Mouse (Mus musculus) kidney, postnatal 25 days (tissue): ENCODE data around the gene Vcp.
"Not testable (repeated sequence)": the region's sequence is repeated elsewhere in the genome, so short reads cannot be mapped to it uniquely, and the experiment has no call there.

Source experiments
- DNase-seq, 2 experiments: peaks; one replicate each; pipeline ENCODE4 v3.0.0; 2021; ENCODE audit warnings: mixed read lengths in 2 of 2

Vcp gene

DNA sequence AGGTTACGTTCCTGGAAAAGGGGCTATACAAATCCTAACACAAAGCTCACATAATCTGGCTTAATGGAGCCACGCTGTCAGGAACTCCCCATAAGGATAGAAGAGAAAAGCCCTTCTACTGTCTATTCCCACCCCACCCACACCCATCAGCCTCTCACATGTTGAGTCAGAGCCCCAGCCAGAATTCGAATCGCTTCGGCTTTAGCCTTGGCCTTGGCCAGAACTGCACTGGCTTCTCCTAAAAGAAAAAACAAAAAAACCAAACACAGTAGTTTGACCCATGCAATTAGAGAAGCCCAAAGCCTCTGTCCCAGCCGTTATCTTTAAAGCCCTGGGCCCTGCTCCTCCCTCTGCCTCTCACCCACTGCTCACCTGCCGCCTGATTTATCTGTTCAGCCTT is 28.8 kb upstream of the Vcp start:
- DNase-seq, result no peak

GRCm38 (mm10) chr4:43025084-43025960 is 25.0 kb upstream of the Vcp start, which contains the start of gene Pigo:
TSS of gene Pigo (minus strand) at chr4:43025819.
- DNase-seq, result peak; percentile 96

GRCm38 (mm10) chr4:43024673-43025072 is 24.4 kb upstream of the Vcp start:
- DNase-seq, result no peak

- no peak for DNase-seq
These were observed 21.0 kb upstream of the Vcp start for GRCm38 (mm10) chr4:43021341-43021740.

- no peak for DNase-seq
These were observed 20.6 kb upstream of the Vcp start for GRCm38 (mm10) chr4:43020876-43021275.

DNA sequence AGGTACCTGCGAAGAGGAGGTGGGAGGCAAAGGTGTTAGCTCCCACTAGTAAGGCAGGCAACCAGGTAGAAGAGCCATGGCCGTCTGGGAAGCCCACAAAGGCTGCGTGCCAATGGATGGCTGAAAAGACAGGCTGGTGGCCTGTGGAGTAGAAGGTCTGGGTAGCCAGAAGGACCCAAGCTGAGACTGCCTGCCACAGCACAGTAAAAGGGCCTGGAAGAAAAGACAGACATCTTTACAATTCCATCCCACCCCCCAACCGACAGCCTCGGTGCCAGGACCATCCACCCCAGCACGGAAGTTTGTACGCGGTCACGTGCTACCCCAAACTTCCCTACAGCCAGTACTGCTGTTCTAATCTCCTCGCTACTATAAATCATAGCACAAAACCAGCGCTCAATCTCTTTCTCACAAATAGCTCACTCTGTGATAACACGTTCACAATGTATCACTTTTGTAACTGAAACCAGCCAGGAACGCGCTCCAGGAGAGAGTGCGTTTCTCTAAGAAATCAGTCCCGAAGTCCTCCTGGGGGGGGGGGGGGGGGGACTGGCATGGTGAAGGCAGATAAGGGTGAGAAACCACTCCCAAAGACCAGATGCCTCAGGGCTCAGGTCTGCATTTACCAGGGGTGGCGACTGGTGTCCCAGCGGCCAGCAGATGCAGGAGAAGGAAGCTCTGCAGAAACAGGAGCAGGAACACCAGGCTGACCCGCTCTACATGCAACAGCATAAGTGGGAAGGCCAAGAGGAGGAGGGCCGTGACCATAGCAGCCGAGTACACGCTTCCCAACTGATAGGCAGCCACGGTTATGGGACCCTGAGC is 19.5 kb upstream of the Vcp start:
- no peak for DNase-seq

DNA sequence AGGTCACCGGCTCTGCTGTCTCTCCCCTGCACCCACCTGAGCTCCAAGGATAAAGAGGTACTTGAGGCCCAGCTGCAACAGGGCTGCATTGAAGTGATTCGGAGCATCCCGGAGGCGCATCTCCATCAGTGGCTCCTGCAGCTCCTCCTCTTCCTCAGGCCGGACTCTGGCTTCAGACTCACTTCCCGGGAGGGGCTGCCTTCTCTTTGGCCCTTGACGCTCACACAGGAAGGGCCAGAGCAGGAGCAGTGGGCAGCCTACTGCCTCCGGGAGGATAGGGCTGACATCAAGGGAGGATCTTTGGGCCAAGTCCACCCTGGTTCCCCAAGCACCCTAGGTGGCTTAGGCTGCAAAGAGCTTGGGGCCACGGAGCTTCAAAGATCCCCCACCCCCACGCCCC is 18.9 kb upstream of the Vcp start:
- no peak for DNase-seq

DNA sequence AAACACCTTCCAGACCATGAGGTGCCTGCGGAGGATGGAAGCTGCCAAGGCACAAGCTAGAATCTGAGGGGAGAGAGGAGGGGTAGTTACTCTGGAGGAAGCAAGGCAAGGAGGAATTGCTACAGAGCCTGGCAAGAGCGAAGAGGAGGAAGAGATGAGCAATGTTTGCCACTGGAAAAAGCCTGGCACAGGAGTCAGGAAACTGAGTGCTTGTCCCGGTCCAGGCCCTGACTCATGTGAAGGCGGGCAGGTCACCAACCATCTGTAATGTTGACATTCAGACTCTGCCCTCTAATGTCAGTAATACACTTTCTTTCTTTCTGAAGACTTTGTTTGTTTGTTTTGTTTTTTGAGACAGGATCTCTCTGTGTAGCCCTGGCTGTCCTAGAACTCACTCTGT is 17.8 kb upstream of the Vcp start:
- DNase-seq, result no peak

GRCm38 (mm10) chr4:43012091-43012490 is 11.8 kb upstream of the Vcp start:
- no peak for DNase-seq

DNA sequence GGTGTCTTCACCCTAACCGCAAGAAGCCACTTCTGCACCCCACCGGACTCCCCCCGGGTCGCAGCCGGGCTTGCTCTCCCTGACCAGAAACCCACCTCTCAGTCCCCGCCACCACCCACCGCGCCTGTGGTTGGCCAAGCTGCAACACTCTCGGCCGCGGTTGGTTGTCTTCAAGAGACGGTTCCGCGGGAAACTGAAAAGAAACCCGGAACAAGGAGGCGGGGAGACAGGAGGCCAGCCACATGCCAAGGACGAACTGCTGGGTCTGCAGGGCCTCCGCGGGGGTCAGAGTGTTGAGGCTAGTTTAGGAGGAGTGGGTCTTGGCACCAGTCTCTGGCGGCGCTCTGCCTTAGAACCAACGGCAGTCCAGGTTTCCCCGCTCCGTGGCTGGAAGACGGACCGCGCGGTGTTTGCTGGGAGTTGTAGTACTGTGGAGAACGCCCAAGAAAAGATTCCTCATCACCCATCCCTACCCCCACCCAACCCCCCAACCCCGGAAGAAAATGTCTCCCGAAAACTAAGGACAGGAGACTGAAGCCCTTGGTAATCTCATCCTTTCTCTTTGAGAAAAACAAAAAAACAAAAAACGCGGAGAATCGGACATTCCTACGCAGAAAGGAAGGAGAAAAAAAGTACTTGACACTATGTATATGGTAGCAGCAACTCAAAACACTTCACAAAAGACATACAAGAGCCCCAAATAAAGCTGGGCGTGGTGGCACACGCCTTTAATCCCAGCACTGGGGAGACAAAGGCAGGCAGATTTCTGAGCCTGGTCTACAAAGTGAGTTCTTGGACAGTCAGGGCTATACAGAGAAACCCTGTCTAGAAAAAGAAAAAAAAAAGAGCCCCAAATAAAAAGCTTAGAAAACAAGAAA is 10.1 kb upstream of the Vcp start, which contains the start of gene Fancg:
Fancg (minus strand) TSS at position 346 of the 878 bp plus-strand sequence.
- DNase-seq, result peak; percentile 89 to 94

DNA sequence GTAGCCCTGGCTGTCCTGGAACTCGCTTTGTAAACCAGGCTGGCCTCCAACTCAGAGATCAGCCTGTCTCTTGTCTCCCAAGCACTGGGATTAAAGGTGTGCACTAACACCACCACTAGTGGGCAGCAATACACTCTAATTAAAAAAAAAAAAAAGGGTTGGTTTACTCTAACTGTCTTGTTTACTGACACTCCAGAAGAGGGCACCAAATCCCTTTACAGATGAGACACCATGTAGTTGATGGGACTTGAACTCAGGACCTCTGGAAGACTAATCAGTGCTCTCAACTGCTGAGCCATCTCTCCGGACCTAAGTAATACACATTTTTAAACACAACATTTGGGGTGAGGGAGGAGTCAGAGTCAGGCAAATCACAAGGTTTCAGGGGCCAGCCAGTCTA is 5.5 kb upstream of the Vcp start:
- peak; percentile 60 to 69 for DNase-seq

- no peak for DNase-seq
These were observed 4.6 kb upstream of the Vcp start for GRCm38 (mm10) chr4:43004951-43005350.

- peak; percentile 15 to 57 for DNase-seq
These were observed 2.6 kb upstream of the Vcp start for GRCm38 (mm10) chr4:43002756-43003439.

- no peak for DNase-seq
These were observed 965 bp upstream of the Vcp start for GRCm38 (mm10) chr4:43001272-43001671.

- DNase-seq, result peak; percentile 82 to 92
These were observed 711 bp downstream of the Vcp start for GRCm38 (mm10) chr4:42999451-43000140.

DNA sequence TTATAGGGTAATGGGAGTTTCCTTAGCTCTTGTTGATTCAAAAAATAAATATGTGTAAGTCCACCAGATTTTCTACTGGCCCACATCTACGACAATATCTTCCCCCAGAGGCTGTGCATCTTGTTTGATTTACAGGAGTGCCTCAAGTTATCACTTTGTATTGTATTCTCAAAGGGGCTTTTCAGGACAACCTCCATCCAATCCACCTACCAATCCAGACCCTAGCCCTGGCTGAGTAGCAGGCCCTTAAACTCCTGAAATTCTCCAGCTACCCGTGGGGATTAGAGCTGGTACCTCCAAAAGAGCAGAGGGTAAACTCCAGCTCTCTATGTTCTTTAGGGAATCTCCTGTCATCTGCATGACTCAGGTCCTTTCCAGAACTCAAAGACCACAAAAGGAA is 2.3 kb downstream of the Vcp start:
- no peak for DNase-seq

DNA sequence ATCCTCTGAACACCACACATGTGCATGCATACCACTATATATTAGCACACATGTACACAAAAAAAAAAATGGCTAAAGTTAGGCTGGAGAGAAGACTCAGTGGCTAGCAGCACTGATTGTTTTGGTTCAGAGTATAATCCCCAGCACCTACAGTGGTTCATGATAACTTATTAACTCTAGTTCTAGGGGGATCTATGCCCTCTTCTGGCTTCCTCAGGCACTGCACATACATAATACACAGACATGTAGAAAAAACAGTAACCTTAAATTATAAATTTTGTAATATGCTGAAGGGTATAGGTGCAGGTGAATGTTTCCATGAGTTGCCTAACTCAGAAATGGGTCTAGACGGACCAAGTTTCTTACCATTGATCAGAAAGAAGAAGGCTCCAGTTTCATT is 12.0 kb downstream of the Vcp start:
- DNase-seq, result peak in 1 of 2 experiments; percentile 18

GRCm38 (mm10) chr4:42980467-42980866 is 19.8 kb downstream of the Vcp start:
- DNase-seq, result not testable (repeated sequence)

GRCm38 (mm10) chr4:42978062-42978461 is 22.2 kb downstream of the Vcp start:
- no peak for DNase-seq

- DNase-seq, result no peak
These were observed 26.4 kb downstream of the Vcp start for GRCm38 (mm10) chr4:42973868-42974267.

DNA sequence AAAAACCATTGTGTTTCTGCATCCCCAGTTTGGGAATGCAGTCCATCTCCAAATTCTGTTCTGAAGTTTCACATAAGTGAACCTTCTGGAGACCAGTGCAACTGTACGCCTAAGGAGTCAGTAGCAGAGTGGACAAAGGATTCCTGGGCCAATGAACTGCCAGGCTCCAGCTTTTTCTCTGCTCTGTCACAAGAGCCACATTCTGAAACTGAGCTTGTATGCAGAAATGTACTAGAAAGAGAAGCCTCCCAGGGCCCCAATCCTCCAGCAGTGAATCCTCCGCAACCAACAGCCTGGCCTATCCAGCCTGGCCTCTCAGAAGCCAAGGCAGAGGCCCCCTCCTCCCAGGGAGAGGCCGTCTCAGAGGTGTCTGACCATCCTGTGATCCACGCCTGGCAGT is 27.4 kb downstream of the Vcp start:
- no peak for DNase-seq
